Mouse (Mus musculus): Measurements from ENCODE around the gene Als2cl.
A peak's percentile ranks its signal among the peaks of the same experiment; 100 is the strongest.

Gene Als2cl

GRCm38 (mm10) chr9:110880772-110881171 is 1.1 kb downstream of the Als2cl start:
- peak; percentile 30 for DNase-seq (ENCODE audit: low read depth)

- peak; percentile 46 for DNase-seq (ENCODE audit: low read depth)
These were observed 2.3 kb downstream of the Als2cl start for GRCm38 (mm10) chr9:110881953-110882352.

DNA sequence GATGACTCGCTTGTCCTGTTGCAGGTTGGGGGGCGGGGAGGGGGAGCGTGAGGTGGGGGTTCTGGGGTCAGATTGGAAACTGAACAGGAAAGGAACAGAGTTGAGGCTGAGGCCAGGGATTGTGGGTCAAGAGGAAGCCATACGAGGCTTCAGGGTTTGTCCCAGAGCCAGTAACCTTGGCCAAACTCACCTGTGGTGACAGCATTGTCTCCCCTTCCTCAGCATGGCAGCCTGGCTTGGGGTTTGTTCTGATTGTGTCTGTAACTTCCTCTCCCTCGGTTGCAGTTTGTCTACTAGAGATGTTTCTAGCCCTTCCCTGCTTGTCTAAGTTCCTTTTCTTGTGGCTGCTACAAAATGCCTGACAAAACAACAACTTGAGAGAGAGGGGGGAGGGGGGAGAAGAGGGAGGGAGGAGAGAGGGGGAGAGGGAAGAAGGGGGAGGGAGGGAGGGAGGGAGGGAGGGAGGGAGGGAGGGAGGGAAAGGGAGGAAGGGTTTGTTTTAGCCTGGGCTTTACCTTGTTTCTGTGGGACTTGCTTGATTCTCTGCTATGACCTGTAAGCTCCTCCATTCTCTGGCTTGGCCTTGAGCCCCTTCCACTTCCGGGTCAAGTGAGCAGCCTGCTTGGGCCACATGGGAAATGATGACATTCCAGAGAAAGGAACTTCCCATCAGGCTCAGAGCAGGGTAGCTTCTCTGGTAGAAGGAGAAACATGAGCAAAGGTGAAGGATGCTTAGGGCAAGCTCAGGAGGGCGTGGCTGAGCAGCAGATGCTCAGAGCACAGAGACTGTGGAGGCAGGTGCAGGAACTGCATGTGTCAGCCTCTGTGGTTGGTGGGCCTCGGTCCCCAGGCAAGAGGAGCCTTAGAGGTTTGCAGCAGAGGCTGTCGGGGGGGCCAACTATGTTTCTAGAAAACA is 8.0 kb downstream of the Als2cl start:
- peak; percentile 74 for DNase-seq (ENCODE audit: low read depth)

DNA sequence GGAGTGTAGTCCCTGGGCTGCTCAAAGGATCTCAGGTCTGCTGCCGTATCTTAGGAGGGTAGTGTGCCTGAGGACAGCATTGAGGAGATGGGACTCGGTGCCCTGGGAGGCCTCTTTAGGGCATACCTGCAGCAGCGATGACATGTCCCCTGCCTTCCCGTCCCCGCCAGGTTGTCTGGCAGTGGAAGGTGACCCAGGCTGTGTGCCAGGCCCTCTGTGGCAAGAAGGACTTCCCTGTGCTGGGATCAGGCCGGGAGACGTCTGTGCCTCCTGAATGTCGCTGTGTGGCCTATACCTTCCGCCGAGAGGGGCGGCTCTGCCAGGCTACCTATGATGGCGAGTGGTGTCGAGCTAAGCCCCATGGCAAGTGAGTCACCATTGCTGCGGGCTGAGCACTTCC is 9.3 kb downstream of the Als2cl start:
- DNase-seq (ENCODE audit: low read depth) = no peak

GRCm38 (mm10) chr9:110890026-110890783 is 10.5 kb downstream of the Als2cl start:
- peak; percentile 57 for DNase-seq (ENCODE audit: low read depth)

- peak; percentile 66 for DNase-seq (ENCODE audit: low read depth)
These were observed 11.6 kb downstream of the Als2cl start for GRCm38 (mm10) chr9:110891077-110891828.

DNA sequence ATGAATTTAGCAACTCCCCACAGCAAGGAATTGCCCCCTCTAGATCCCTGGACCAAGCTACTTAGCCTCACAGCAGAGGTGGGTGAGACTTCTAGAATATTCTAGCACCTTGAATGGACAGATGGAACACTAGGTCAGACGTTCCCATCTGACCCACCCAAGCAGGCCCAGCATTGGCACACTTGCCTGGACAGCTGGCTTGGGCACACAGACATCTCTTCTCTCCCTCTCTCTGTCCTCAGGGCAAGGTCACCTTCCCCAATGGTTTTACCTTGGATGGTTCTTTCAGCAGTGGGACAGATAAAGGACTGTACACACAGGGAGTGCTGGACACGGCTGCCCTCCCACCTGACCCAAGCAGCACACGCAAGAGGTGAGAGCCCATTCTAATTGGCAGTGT is 12.9 kb downstream of the Als2cl start:
- DNase-seq (ENCODE audit: low read depth) = no peak

- DNase-seq (ENCODE audit: low read depth) = no peak
These were observed 13.8 kb downstream of the Als2cl start for GRCm38 (mm10) chr9:110893429-110893828.

DNA sequence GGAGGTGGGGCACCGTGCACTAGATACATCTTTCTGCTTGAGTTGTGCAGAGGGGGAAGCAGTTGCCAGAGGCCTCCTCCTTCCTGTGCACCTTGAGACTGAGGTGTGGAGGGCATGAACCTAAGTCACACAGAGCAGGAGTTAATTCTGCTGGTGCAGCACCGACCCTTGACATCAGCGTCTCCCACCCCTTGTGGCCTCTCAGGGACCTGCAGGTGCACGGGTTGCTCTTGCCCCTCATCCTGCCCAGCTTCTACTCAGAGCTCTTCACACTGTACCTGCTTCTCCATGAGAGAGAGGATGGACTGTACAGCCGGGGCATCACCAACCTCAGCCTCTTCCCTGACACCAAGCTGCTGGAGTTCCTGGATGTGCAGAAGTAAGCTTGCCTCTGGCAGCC is 15.8 kb downstream of the Als2cl start:
- DNase-seq (ENCODE audit: low read depth) = peak; percentile 72

- no peak for DNase-seq (ENCODE audit: low read depth)
These were observed 16.3 kb downstream of the Als2cl start for GRCm38 (mm10) chr9:110895994-110896393.

DNA sequence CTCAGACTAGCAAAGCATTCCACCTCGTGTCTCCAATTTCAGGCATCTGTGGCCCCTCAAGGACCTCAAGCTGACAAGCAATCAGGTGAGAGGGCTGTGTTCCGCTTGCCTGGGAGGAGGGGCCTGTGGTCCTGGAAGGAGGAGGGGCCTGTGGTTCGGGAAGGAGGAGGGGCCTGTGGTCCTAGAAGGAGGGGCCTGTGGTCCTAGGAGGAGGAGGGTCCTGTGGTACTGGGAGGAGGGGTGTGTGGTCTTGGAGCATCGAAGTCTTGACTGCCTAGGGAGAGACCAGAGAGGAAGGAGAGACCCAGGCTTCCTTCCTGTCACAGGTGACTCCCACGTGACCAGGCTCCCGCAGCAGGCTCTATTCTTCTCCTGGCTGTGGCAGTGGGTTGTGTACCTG is 16.9 kb downstream of the Als2cl start:
- DNase-seq (ENCODE audit: low read depth) = peak; percentile 91

- no peak for DNase-seq (ENCODE audit: low read depth)
These were observed 19.9 kb downstream of the Als2cl start for GRCm38 (mm10) chr9:110899451-110900008.

GRCm38 (mm10) chr9:110901204-110901603 is 21.5 kb downstream of the Als2cl start:
- no peak for DNase-seq (ENCODE audit: low read depth)

DNA sequence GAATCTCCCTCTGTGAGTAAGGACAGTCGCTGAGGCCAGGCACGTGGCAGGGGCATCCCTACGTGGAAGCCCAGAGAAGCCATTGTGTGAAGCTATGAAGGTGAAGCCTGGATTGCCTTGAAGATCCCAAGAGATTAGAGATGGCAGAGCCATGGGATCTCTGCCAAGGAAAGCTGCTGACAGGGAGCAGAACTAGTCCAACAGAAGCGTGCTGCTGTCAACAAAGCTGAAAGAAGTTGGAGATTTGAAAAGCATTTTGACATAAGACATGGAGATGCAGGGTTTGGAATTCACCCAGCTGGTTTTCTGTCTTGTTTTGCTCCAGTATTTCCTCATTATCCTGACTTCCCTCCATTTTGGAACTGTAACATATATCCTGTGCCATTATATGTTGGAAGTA is 22.6 kb downstream of the Als2cl start:
- no peak for DNase-seq (ENCODE audit: low read depth)

DNA sequence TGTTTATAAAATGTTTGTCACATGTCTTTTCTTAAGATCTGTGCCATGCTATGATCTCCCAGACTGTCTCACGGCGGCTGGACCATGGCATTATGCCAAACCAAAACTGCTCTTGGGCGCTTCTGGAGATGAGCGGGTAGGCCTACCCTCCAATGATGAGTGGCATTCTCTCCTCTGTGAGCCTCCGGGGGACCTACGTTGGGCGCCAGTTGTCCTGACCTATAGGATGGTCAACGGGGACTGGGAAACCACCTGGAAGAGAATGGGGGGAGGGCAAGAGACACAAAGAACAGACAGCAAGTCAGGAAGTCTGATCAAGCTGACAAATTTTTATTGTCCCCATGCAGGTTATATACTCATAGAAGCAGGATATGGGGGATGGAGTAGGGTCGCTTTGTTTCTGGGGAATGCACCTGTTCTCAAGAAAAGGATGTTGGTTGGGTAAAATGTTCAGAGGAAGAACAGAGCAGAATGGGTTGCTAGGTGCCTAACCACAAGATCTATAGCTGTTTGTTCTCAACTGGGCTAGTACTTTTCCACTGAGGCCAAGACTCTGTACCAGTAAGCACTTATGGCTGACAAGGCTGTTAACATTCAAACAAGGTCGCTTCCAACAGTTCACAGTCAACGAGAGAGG is 27.6 kb downstream of the Als2cl start:
- peak; percentile 93 for DNase-seq (ENCODE audit: low read depth)

DNA sequence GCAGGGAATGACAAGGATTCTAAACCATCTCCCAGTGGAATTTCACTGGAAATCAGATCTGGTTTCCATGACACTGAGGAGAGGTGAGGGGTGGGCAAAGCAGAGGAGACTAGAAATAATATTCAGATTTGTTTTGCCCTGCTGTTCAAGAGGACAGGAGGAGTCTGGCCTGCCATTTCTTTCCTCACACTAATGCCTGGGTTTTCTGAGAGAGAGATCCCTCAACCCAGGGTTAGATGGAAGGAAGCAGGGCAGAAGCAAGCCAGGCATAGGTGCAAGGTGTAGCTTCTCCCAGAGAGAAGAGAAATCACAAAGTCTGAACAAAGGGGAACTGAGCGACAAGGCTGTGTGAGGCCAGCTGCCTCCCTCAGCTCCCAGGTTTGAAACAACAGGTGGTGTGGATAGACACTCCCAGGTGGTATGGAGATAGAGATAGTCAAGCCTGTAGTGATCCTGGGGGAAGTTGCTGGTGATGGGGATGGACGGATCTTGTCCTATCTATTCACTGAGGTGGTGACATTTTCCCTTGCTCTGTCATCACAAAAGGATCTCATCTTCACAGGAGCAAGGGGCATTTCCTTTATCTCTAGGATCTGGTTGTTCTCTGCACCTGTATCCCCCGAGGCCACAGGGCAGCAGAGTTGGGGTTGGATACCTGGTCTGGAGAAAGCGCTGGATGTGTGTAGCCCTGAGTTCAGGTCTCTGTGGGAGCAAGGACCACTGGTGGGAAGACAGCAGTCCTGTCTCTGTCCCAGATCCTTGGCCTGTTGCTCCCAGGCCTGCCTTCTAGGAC is 28.4 kb downstream of the Als2cl start:
- DNase-seq (ENCODE audit: low read depth) = no peak

DNA sequence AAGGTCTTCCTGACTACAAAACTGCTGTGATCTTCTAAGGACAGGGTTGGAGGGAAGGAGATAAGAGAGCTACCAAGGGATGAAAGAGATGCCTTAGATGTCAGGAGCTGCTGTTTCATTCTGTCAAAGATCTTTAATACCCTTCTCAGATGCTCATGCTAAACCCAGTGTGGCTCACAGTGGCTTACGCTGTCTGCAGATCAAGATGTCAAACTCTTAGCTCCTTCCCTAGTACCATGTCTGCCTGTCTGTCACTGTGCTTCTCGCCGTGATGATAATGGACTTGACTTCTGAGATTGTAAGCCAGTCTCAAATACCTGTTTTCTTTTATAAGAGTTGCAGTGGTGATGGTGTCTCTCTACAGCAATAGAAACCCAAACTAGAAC is 29.0 kb downstream of the Als2cl start:
- DNase-seq (ENCODE audit: low read depth) = peak; percentile 62

- peak; percentile 69 for DNase-seq (ENCODE audit: low read depth)
These were observed 29.8 kb downstream of the Als2cl start for GRCm38 (mm10) chr9:110909371-110909967.

DNA sequence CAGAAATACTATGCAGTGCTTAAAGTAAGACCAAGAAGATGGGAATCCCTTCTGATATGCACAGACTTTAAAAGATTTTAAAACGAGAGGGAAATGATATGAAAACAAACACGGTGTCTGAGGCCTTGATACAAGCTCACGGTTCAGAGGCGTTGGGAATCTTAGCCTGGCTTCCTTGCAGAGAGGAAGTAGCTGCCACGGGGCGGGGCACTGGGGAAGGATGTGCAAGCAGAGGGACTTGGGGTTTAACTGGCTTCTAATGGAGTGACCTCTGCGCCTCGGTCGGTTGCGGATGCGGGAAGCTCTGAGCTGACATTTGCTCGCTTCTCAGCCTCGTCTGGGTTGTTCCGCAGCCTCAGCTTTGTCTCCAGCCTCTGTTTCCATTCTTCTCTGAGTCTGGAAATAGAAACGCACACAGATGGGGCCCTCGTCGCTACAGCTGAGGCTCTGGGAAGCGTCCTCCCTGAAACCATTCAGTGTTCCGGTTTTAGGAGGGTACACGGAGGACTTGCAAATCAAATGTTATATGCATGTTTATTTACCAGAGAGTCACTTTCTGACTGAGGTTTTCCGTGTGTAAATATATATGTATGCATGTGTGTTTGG is 35.1 kb downstream of the Als2cl start:
- DNase-seq (ENCODE audit: low read depth) = no peak

DNA sequence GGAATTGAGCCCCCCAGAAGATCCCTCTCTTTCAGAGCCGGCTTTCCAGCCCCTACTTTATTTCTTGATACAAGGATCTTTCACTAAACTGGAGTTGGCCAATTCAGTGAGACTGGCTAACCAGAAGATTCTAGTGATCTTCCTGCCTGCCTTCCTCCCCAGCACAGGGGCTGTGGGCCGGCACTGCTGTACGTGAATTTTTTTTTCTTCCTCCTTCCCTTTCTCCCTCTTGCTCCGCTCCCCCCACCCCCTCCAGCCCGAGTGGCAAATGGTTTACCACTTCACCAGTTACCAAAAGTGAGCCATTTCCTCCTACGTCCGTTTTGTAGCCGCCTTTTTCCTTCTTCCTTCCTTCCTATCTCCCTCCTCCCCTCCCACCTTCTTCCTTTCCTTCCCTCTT is 35.8 kb downstream of the Als2cl start:
- no peak for DNase-seq (ENCODE audit: low read depth)
